Mouse (Mus musculus): ENCODE data around the gene Rps13. TPM values are rescaled to one million over a fixed set of nuclear protein-coding genes. Genes with fewer than 3 reads are reported as not detected.

Gene Rps13
- polyA plus RNA-seq, 1 experiment from 2014 or later = 624 TPM

DNA sequence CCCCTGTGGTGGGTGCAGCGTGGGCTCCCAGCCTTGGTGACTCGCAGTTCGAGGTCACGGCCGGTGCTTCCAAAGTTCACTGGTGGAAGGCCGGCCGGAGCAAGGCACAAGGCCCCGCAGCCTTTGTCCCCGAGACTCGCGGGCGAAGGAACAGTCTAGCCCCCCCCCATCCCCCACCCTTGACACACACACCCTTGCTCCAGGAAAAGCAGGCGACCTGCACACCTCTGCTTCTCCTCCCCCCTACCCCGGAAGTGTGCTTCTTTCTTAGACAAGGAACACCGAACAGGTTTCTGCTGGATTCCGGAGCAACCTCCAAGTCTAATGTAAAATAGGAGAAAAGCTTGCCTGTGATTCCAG lies 25.4 kb downstream of the Rps13 start:
- peak; percentile 48 for ATAC-seq
- Histone ChIP-seq H3K36me3 (no peaks in the 10 kb centered on the region), H3K4me2 (replicated peaks) (peak overlapping the region; percentile 99), H3K9me3 (no peaks in the 10 kb centered on the region), H3K4me3 (replicated peaks) (peak overlapping the region; percentile 84), H3K27ac (no peak overlapping the region), H3K4me1 (replicated peaks) (peaks cover 27% of the 10 kb centered on the region), H3K9ac (replicated peaks) (peak overlapping the region; percentile 29; the same call in 1 of the 2 replicates), H3K27me3 (peaks cover 2% of the 10 kb centered on the region; the same call in 1 of the 2 replicates)
- WGBS = 3% methylated on average over 16 of the region's 16 CpGs

DNA sequence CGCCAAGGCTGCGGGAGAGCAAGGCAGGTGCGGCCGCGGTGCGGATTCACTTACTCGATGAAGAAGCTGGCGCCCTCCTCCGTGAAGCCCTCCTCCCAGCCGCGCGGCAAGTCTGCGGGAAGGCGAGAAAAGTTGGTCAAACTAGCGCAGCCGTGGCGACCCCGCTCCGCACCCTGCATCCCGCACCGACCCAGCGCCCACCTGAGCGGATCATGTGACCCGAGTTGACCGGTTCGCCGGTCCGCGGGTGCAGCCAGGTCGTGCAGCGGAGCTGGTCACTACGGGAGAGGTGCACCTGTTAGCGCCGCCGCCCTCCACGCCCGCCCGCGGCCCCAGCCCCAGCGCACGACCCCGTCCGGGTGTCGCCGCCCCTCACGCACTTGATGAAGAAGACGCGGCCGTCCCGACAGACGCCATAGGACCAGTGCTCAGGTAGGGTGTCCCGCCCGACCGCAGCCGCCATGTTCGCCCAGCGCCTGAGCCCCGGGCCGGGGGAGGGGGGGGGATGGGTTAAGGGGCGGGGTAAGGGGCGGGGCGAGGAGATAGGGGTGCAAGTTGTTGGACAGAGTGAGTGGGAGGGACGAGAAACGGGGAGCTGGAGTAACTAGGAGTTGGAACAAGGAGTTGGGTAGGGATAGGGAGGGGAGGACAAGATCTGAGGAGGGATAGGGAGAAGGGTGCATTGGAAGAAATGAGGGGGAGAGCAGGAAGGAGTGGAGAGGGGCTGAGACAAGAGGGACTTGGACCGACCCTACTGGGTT lies 25.9 kb downstream of the Rps13 start, which contains the start of gene Plekha7:
Plekha7 (minus strand) TSS at position 506 of the 761 bp plus-strand sequence.
- peak within 1 kb of the TSS; percentile 99 for H3K4me2 ChIP-seq (replicated peaks)
- no peaks in the 10 kb centered on the region for H3K36me3 ChIP-seq
- peak; percentile 77 for ATAC-seq
- H3K9ac ChIP-seq (replicated peaks) = peak within 1 kb of the TSS; percentile 76
- H3K9me3 ChIP-seq = no peaks in the 10 kb centered on the region
- under 1% methylated on average over 63 of the region's 65 CpGs for WGBS
- H3K27ac ChIP-seq = no peak within 1 kb of the TSS; the same call in 1 of the 2 replicates
- H3K4me1 ChIP-seq (replicated peaks) = peaks cover 27% of the 10 kb centered on the region
- peak within 1 kb of the TSS; percentile 84 for H3K4me3 ChIP-seq (replicated peaks)
- peaks cover 2% of the 10 kb centered on the region; the same call in 1 of the 2 replicates for H3K27me3 ChIP-seq

DNA sequence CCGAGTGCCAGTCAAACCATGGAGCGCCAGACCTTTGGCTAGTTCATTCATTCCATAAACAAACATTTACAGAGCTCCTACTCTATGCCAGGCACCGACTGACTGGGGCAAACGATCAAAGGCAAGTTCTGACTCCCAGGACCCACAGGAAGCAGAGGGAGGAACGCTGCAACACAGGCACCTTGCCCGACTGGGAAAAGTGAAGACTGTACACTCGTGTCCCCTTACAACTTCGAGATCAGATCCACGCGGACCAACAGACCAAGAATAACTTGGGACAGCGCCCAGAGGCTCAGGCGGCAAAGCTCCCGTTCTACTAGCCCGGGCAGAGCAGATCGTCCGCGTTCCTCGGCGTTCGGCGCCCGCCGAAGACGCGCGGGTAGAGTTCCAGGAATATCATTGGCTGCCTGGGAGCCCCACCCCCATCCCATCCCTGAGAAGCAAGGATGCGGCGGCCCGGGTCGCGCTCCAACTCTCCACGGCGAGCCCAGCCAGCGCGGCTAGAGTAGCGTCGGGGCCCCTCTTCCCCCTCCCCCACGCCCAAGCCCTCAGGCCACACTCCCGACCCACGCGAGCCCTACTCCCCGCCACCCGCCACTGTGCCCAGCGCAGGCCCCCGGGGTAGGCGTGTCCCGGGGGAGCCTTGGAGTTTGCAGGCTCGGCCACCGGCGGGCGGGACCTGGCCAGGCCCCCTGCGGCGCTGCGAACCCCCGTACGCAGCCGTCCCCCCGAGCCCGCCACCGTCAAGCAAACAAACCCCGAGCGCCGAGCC lies 26.7 kb downstream of the Rps13 start:
- peak overlapping the region; percentile 99 for H3K4me2 ChIP-seq (replicated peaks)
- H3K9ac ChIP-seq (replicated peaks) = peak overlapping the region; percentile 76
- peaks cover 2% of the 10 kb centered on the region; the same call in 1 of the 2 replicates for H3K27me3 ChIP-seq
- H3K27ac ChIP-seq = no peak overlapping the region; the same call in 1 of the 2 replicates
- H3K4me3 ChIP-seq (replicated peaks) = peak overlapping the region; percentile 84
- peaks cover 27% of the 10 kb centered on the region for H3K4me1 ChIP-seq (replicated peaks)
- ATAC-seq = peak; percentile 86
- under 1% methylated on average over 61 of the region's 63 CpGs for WGBS
- no peaks in the 10 kb centered on the region for H3K9me3 ChIP-seq
- no peaks in the 10 kb centered on the region for H3K36me3 ChIP-seq

DNA sequence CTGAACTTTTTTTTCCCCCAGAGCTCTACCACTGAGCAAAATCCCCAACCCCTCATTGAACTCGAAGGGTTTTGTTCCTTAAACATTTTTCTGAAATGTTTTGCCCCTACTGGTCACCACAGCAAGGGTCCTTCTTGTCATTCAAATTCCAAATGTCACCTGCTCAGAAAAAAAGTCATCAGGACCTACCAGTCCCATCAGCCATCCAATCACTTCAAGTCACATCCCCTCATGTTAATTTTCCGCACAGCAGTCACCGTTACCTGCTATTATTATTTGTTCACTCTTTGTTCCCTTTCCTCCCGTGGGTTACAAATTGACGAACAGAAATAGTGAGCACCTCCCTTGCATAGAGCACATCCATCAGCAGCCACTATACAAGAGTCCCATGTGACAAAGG lies 27.4 kb downstream of the Rps13 start:
- Histone ChIP-seq H3K4me2 (replicated peaks) (peak overlapping the region; percentile 99), H3K4me1 (replicated peaks) (peaks cover 27% of the 10 kb centered on the region), H3K27me3 (peaks cover 2% of the 10 kb centered on the region; the same call in 1 of the 2 replicates), H3K27ac (no peak overlapping the region), H3K4me3 (replicated peaks) (peak overlapping the region; percentile 84), H3K36me3 (no peaks in the 10 kb centered on the region), H3K9me3 (no peaks in the 10 kb centered on the region), H3K9ac (replicated peaks) (peak overlapping the region; percentile 76; the same call in 1 of the 2 replicates)
- 10% methylated on average over 5 of the region's 5 CpGs for WGBS
- peak; percentile 1; the same call in 1 of the 2 replicates for ATAC-seq

DNA sequence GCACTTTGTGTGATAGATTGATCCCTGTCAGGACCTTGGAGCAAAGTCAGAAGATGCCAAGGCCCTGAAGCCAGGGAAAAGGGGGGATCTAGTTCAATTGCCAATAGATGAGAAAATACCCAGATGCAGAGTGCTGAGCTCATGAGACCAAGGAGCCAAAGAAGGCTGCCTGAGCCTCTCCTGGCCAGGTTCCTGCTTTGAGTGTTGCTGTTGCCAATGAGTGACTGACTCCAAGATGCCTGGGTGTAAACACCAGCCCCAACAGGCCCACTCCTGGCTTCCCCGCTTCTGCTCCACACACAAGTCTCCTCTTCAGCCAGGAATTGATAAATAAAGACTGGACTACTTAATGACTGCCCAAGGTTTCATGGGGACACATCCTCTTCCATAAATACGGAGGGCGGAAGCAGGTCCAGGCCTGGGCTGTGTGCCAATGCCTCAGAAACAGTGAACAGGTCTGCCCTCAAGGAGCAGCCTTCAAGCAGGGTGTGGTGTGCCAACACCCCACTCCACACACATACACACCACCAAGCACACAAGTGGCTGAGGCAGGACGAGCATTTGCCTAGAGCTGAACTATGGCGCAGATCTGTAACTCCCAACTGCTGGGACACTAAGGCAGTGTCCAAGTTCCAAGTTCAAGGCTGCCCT lies 32.2 kb downstream of the Rps13 start:
- no peak overlapping the region for H3K4me2 ChIP-seq (replicated peaks)

DNA sequence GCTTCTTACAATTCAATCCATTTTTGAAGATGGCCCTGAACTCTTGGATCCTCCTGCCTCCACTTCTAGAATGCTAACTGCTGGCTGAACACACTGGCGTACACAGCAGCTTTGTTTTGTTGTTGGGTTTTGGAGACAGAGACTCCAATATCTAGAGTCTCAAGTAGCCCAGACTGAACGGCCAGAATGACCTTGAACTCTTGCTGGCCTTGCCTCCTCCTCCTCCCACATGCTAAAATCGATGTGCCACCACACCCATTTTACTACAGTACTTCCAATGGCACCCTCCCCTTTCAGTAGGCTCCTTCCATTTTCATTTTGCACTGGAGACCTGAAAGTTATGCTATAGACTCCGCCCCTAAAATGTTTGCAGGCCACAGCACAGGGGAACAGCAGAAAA lies 32.9 kb downstream of the Rps13 start:
- Histone ChIP-seq H3K27me3 (no peaks in the 10 kb centered on the region), H3K9me3 (no peaks in the 10 kb centered on the region), H3K4me1 (replicated peaks) (peaks cover 9% of the 10 kb centered on the region; the same call in 1 of the 2 replicates), H3K4me2 (replicated peaks) (no peak overlapping the region), H3K27ac (no peak overlapping the region), H3K4me3 (replicated peaks) (no peak overlapping the region), H3K9ac (replicated peaks) (no peak overlapping the region), H3K36me3 (no peaks in the 10 kb centered on the region)
- ATAC-seq = no peak
- WGBS = 91% methylated on average over 4 of the region's 4 CpGs

More for the DNA sequence above, 32.2 kb downstream of the Rps13 start:
- peaks cover 15% of the 10 kb centered on the region for H3K4me1 ChIP-seq (replicated peaks)
- H3K27ac ChIP-seq = no peak overlapping the region
- H3K4me3 ChIP-seq (replicated peaks) = no peak overlapping the region
- no peak overlapping the region for H3K9ac ChIP-seq (replicated peaks)
- no peaks in the 10 kb centered on the region for H3K9me3 ChIP-seq
- no peak for ATAC-seq
- H3K36me3 ChIP-seq = no peaks in the 10 kb centered on the region
- H3K27me3 ChIP-seq = no peaks in the 10 kb centered on the region
- 94% methylated on average over 5 of the region's 5 CpGs for WGBS

DNA sequence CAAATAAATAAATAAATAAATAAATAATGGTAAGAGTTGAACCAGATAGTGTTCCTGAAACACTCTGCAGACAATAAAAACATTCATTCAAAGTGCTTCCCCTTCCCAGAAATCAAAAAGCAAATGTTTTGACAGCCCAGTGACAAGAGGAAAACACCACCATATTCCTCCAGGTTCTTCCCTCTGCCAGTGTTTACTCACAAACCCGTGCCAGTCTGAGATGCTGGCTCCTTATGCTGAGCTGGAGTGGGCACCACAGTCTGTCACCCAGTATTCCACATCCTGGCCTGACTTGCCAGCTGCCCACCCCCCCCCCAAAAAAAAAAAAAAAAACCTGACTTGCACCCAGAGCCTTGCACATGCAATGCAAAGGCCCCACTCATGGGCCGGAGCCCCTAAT lies 35.1 kb downstream of the Rps13 start:
- no peaks in the 10 kb centered on the region for H3K27me3 ChIP-seq
- no peak overlapping the region for H3K9ac ChIP-seq (replicated peaks)
- no peak overlapping the region for H3K4me2 ChIP-seq (replicated peaks)
- no peaks in the 10 kb centered on the region for H3K9me3 ChIP-seq
- no peak for ATAC-seq
- WGBS = 80% methylated on average over 2 of the region's 2 CpGs
- H3K4me3 ChIP-seq (replicated peaks) = no peak overlapping the region
- peaks cover 16% of the 10 kb centered on the region for H3K4me1 ChIP-seq (replicated peaks)
- no peaks in the 10 kb centered on the region for H3K36me3 ChIP-seq
- no peak overlapping the region for H3K27ac ChIP-seq

DNA sequence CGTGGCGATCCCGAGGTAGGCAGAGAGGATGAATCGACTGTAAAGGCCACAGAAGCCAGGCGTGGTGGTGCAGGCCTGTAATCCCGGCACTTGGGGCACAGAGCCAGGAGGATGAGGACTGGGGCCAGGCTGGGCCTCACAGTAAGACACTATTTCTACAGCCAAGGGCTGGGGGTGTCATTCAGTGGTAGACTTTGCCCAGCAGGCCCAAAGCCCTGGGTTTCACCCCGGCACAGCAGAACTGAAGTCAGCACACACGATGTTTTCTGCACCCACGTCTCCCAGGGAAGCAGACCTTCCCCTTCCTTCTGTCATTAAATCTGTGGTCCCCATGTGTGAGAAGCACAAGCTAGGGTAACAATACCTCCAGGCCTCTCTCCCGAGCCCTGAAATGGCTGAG lies 35.6 kb downstream of the Rps13 start:
- Histone ChIP-seq H3K4me1 (replicated peaks) (peaks cover 16% of the 10 kb centered on the region), H3K9me3 (no peaks in the 10 kb centered on the region), H3K27ac (no peak overlapping the region), H3K4me3 (replicated peaks) (no peak overlapping the region), H3K9ac (replicated peaks) (no peak overlapping the region), H3K36me3 (no peaks in the 10 kb centered on the region), H3K27me3 (no peaks in the 10 kb centered on the region), H3K4me2 (replicated peaks) (no peak overlapping the region)
- ATAC-seq = no peak
- WGBS = 73% methylated on average over 10 of the region's 10 CpGs

DNA sequence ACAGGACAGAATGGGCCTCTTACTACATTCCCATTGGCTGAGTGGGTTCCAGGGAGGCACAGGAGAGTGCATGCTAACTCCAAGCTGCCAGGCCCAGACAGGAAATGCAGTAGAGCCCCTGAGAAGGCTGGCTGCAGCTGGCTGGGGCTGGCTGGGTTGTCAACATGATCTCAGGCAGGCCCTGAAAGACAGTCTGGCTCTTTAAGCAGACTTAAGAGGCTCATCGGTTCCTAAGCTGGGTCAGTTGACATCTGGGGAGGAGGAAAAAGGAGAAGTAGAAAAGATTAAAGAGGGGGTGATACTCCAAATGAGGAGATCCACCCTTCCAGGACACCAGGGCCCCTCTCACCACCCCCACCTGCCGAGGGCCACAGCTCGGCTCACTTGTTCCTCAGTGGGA lies 39.0 kb downstream of the Rps13 start:
- Histone ChIP-seq H3K27me3 (no peaks in the 10 kb centered on the region), H3K4me3 (replicated peaks) (no peak overlapping the region), H3K36me3 (no peaks in the 10 kb centered on the region), H3K9me3 (no peaks in the 10 kb centered on the region), H3K4me2 (replicated peaks) (no peak overlapping the region), H3K4me1 (replicated peaks) (peaks cover 16% of the 10 kb centered on the region), H3K27ac (no peak overlapping the region), H3K9ac (replicated peaks) (no peak overlapping the region)
- WGBS = 59% methylated on average over 3 of the region's 3 CpGs
- no peak for ATAC-seq

DNA sequence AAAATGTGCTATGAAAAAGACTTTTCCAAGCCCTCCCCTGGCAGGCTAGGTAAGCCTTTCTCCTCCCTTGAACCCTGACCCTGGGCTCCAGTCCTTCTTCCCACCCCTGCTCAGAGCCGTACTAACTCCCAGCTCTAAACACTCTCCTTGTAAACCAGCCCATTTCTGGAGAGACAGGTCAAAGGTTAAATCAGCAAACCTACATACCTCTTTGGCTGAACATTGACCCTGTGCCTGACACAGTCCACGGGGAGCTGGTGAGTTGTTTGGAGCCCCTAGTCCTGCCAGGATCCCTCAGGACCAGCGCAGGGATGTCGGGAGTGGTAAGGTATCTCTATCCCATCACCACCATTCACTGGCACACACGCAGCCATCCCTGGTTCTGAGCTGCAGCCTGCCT lies 41.6 kb downstream of the Rps13 start:
- no peak for ATAC-seq
- WGBS = 36% methylated on average over 5 of the region's 5 CpGs

DNA sequence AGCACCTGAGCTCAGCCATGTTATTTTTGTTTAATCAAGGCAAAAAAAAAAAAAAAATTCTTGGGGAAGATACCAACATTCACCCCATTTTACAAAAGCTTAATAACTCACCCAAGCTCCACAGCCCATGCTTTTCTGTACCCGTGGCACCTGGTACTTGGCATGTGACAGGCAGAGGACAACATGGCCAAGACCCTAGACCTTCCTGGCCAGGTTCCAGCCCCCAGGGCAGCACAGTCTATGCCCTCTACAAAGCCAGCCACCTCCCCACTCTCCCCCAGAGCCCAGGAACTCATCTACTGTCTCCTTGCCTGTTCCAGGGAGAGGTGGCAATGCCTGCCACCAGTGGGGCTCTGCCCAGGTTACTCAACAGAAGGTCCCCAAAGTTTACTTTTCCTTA lies 43.4 kb downstream of the Rps13 start:
- no peaks in the 10 kb centered on the region for H3K27me3 ChIP-seq
- H3K9ac ChIP-seq (replicated peaks) = no peak overlapping the region
- H3K4me2 ChIP-seq (replicated peaks) = no peak overlapping the region
- no peak for ATAC-seq
- H3K4me3 ChIP-seq (replicated peaks) = no peak overlapping the region
- H3K27ac ChIP-seq = no peak overlapping the region
- no peaks in the 10 kb centered on the region for H3K36me3 ChIP-seq
- H3K9me3 ChIP-seq = no peaks in the 10 kb centered on the region
- peaks cover 19% of the 10 kb centered on the region; the same call in 1 of the 2 replicates for H3K4me1 ChIP-seq (replicated peaks)
- 95% methylated on average over 1 of the region's 1 CpGs for WGBS

More for the DNA sequence above, 41.6 kb downstream of the Rps13 start:
- Histone ChIP-seq H3K36me3 (no peaks in the 10 kb centered on the region), H3K9ac (replicated peaks) (no peak overlapping the region), H3K27me3 (no peaks in the 10 kb centered on the region), H3K27ac (no peak overlapping the region), H3K4me3 (replicated peaks) (no peak overlapping the region), H3K4me1 (replicated peaks) (peaks cover 7% of the 10 kb centered on the region; the same call in 1 of the 2 replicates), H3K4me2 (replicated peaks) (no peak overlapping the region), H3K9me3 (no peaks in the 10 kb centered on the region)

DNA sequence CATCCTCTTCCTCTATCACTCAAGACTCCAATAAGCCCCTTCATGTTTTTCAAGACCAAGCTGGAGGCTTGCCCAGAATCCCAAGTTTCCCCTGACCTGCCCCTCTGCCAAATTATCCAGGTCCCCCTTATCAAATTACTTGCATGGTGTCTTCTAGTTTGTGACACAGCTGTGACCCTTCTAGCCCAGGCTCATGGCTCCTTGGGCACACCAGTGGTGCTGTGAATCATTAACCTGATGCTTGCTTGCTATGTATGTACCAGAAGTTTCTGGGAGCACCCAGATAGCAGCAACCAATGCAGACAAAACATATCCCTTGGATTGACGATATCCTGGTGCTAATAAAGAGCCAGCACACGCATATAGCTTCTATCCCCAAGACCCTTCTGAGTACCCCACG lies 45.0 kb downstream of the Rps13 start:
- Histone ChIP-seq H3K9me3 (no peaks in the 10 kb centered on the region), H3K4me2 (replicated peaks) (no peak overlapping the region), H3K4me3 (replicated peaks) (no peak overlapping the region), H3K36me3 (no peaks in the 10 kb centered on the region), H3K27me3 (no peaks in the 10 kb centered on the region), H3K9ac (replicated peaks) (no peak overlapping the region), H3K27ac (no peak overlapping the region), H3K4me1 (replicated peaks) (peaks cover 18% of the 10 kb centered on the region)
- no peak for ATAC-seq
- 92% methylated on average over 3 of the region's 3 CpGs for WGBS

All from midbrain, embryonic 13.5 days (tissue).